Mouse (Mus musculus) embryo, embryonic 10 days (tissue): ENCODE measurements at regions not wholly inside any gene's neighbourhood (a gene's known extent, or its start where the extent isn't known, plus 50 kb on each side); places are given as distances from the start of the nearest gene placed in this dataset.
A peak's percentile ranks its signal among the peaks of the same experiment; 100 is the strongest.

Source experiments
- DNase-seq: peaks from one replicate; pipeline ENCODE4 v3.0.0-alpha.2; 2015; ENCODE audit warnings: low spot score

DNA sequence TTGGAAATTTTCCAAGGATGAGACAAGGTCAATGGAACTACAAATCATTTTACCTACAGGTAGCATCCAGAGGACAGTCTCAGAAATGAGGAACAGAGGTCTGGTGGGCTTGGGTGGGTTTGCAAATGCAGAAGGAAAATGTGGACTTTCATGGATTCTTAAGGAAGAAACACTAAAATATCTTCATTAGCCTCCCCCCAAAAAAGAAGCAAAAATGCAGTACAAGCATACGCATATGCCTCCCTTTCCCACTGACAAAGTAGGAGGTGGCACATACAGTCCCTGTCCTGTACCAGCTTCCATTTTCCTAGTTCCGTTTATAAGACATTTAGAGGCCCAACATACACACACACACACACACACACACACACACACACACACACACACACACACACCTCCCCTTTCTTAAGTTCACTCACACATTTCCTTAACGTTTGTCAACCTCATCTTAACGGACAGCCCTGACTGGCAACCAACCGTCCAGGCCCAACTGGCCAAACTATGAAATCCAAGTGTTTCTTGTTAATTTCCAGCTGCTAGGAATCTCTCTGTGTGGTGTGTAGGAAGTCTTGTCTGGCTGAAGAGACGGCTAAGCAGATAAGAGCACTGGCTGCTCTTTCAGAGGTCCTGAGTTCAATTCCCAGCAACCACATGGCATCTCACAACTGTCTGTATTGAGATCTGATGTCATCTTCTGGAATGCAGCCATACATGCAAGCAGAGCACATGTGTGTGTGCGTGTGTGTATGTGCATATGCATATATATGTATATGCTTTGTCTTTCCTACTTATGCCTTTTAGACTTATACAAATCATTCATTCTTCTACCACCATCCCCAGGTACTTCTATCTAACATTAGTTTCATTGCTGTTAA lies 206.6 kb upstream of the Hnrnpa3 start:
- DNase-seq: no peak

DNA sequence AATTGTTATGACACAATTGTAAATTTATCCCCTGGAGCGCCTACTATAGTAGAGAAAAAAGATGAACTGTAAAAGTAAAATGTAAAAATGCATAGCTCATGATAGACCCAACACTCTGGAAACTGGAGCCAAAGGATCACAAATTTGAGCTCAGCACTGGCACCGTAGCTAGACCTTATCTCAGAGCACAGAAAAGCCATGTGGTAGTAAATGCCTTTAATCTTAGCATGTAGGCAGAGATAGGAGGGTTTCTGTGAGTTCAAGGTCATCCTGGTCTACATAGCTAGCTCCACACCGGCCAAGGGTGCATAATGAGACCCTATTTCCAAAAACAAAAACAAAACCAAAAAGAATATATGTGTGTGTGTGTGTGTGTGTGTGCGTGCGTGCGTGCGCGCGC lies 203.6 kb upstream of the Hnrnpa3 start:
- no peak for DNase-seq

DNA sequence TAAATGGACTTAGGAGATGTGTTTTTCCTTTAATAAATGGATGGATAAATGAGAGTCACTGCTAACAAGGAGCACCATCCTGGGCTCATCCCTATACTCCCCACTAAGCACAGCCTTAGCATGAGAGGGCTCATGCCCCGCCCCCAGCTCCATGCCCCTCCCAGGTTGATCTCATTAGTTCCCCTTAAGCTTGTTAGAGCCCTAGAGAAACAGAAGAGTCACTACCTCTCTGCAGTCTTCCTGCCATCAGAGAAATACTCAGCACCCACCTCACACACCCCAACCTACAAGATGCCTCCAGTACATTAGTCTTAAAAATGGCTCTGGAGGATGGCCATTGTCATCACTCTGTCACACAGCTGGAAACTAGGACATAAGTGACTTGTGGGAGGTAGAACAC lies 202.8 kb upstream of the Hnrnpa3 start:
- DNase-seq: no peak

DNA sequence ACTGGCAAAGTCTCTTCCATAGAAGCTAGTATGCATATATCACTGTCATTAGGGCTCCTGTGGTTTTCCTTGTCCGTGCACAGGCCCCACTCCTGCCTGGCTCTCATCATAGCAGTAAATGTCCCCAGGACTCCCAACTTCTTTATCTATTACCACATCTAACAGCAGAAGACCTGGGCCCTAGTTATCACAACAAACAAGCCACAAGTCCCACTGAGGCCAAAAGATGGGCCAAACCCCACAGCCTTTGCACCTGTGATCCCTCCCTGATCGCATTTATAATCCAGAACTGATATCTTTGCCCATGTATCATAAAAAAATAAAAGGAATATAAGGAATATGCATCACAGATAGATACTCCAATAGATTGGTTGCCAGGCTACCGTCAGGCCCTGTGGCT lies 201.6 kb upstream of the Hnrnpa3 start:
- DNase-seq: no peak

DNA sequence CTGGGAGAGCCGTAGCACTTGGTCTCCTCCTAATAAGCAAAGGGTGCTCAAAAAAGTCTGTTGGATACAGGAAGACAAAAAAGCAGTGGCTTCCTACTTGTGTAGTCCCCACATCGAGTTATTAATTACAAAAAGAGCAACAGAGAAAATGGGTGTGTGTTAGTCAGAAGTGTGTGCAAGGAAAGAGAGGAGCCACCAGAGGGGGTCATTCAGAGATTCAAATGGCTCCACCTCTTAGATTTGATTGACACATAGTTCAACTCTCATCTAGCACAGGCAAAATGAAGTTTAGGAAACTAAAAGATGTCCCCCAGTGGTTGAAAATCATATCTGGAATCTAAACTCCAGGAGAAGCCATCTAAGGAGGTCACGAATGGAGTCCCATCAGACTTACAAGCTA lies 200.2 kb upstream of the Hnrnpa3 start:
- DNase-seq: no peak

DNA sequence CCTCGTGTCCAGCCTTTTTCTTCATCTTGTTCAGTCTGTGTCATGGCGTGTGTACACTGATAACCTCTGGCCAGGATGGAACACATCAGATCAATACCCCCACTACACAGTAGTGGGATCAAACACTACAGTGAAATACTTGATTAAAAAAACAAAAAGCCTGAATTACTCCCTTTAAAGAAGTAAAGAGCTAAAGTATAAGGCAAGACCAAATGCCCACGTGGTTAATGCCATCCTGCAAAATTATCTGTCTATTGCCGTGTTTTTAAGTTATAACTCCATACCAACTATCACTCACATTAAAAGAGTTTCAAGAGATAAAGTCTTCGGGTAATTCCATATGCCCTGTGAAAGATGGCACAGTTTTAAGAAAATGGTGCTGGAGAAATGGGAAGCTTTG lies 198.6 kb upstream of the Hnrnpa3 start:
- DNase-seq: no peak

DNA sequence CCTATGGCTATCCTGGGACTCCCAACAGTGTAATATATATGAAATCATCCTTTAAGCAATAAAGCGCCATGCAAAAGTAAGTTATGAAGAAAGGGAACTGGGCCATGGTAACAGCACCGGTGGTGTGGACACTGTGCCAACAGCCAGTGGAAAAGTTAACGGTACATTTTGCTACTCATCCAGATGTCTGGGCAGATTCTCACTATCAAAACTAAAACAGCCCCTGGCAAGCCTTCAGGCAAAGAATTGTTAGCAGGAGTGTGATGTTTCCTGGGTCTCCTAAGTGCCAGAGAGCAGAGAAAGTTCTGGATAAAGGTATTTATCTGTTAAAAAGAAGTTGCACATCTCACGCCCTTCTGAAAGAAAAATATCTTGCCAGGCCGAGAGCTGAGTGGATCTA lies 198.0 kb upstream of the Hnrnpa3 start:
- no peak for DNase-seq

DNA sequence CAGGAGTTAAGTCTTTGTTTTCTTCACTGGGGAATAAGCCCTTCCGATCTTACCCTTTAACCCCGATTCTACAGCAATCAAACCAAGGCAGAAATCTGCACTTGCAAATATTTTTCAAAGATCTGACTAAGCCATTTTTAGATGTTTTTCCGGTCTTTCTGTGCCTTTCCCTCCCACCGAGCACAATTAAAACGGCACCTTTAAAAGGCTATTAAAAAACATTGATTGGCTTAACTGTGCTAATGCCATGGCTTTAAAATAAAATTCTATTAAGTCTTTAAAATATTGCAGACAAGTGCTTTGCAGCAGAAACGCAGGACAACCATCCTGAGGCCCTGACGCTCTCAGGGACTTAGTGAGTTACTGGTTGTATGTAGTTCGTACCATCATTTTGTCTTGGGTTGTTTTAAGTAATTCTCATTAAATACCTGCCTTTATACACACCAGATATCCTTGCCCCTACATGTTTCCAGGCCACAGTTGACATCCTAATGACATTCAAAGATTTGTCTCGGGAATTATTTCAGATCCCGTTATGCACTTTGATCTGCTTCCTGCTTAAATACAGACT lies 197.6 kb upstream of the Hnrnpa3 start:
- DNase-seq: no peak

DNA sequence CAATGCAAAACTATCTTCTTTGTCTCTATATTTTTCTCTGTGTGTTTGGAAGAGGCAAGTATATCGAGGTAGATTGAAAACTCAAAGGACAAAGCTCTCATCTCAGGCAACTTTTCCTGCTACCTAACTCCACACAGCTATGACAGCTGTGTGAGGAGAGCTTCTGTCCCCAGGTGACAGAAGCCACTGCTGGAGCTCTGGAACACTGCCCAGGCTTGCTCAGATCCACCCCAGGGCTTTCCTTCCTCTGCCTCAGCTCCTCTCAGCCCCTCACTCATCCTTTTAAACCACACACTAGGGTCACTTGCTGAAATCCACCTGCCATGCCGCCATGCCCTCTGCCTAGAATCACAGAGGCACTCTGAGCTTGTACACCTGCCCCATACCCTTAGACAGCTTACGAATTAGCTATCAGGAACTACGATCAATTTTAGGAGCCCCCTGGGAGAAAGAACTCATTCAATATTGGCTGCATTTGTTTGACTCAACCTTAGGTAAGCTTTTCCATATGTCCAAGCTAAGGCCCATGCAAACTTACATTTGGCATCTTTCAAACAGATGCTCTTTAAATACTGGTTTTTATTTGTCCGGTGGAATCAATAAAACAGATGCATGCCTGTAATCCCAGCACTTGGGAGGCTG lies 196.9 kb upstream of the Hnrnpa3 start:
- DNase-seq: no peak

DNA sequence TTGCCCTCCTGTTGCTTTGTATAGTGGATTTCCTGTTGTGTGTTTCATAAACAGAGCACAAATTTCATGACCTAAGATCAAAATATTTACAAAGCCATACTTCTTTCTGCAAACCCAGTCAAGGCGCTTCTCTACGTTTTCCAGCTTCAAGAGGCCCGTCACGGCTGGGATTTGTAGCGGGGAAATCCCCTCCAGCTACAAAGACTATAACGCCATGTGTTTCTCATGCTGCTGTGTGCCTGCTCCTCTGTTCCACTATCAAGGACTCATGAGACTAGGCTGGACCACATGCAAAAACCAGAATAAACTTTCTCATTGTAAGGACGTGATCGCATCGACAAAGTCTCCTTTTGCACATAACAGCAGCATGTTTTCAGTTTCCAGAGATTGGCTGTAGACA lies 196.0 kb upstream of the Hnrnpa3 start:
- DNase-seq: no peak

DNA sequence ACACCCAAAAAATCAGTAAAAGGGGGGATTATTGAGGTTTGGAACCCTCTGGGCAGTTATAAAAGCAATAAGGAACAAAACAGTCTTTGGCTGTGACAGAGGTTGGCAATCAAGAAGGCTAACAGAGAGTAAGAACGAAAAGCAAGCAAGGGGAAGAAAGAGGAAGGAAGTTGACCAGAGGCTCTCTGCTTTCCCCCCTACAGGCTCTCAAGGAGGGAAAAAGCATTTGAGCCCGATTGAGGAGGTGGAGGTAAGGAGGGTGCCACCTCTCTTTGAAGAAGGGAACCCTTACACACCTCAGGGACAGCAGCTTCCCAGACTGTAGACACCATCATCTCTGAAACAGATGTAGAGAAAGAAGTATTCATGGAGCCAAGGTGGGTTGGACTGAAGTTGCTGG lies 194.6 kb upstream of the Hnrnpa3 start:
- DNase-seq: no peak

DNA sequence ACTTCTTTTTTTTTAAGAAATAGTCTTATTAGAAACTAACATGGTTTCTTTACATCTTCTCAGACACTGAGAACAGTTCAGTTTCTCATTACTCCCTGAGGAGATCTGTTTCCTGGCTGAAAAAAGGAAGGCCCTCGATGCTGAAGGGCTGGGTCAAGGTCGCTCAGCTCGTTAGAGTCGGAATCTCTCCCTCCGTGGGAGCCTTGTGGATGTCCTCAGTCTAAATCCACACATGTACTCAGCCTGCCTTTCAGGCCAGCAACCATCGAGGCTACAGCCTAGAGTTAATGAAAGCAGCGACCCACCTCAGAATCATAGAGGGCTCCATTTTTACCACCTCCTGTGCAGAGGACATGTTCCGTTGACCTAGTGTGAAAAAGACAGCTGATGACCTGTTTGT lies 190.2 kb upstream of the Hnrnpa3 start:
- no peak for DNase-seq

DNA sequence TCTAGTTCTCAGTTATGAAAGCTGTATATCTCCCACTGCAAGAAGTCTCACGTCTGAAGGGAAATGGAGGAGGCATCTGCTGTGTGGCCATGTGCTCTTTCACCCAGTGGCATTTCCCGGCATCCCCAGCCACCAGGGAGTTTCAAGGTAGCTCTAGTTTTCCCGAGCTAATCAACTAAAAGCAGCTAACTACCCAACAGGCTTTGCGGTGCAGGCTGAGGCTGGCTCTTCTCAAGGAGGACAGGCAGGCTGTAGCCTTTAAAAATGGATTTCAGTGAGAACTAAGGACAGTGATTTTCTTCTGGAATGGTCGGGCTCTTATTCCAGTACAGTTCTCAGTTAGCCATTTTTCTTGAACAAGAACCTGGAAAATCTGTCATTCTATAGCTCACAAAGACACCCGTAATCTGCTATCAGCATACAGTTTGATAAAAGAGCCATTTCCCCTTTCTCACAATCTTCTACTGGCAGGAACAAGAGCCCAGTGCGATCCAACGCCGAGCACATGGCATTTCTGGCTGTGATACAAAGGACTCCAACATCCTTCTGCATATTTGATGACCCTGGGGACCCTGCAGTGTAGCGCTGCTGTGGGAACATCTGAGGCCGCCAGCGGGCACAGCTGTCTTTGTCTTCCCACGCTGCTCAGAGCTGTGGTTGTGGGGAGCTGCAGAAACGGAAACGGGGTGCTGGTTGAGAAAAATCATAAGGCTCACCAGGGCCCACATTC lies 188.9 kb upstream of the Hnrnpa3 start:
- DNase-seq: peak; percentile 61

DNA sequence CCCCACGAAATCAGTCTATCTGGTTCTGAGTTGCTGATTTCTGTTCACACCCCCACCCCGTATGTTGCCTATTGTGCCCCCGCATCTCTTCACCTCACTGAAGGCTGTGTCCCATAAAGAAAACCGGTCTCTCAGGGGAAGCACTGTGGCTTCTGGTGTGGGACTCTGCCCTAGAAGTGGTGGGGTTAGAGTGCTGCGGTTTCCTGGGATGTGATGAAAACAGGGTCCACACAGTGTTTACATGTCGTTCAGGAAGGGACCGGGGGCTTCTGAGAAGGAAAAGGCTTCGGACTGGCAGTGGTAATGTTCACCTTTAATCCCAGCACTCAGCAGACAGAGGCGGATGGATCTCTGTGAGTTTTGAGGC lies 188.4 kb upstream of the Hnrnpa3 start:
- no peak for DNase-seq

DNA sequence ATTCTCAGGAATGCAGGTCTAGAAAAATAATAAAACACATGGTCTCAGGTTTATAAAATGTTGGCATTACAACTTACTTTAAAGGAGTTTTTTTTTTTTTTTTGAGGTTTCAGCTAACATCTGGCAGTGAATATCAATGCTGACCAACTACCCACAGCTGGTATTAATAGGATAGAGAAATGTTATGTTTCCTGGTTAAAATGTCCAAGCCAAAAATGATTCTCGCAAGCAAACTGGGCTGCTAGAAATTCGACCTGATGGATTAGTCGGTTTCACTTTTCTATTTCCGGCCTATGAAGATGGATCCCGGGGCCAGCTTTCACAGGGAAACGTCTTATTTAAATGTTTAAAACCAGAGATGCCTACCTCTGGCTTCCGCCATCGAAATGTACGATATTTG lies 186.6 kb upstream of the Hnrnpa3 start:
- DNase-seq: no peak

DNA sequence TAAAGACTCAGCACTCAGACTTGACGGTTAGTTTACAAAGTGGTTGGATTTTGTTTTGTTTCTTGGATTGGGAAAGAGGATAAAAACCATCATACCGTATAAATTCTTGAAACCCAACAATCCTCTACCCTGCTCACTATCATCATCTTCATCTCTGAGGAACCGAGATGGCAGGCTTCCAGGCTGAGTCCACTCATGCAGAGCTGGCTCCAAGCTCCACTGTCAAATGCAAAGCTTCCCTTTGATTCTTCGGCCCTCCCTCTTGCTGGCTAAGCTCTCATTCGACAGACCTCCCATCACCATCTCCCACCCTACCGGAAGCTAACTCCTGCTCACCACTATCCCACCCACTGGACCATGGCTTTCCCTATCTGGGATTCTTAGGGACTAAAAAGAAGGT lies 184.6 kb upstream of the Hnrnpa3 start:
- no peak for DNase-seq

DNA sequence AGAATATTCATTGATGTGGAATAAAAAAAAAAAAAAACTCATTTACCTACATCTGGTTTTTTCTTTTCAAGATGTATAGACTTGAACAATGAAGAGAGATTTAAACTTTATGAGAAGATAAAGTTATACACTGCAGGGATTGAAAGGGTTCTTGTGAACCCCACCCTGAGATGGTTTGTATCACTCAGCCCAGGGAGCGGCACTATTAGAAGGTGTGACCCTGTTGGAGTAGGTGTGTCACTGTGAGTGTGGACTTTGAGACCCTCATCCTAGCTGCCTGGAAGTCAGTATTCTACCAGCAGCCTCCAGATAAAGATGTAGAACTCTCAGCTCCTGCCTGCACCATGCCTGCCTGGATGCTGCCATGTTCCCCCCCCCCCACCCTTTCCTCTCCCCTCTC lies 182.7 kb upstream of the Hnrnpa3 start:
- no peak for DNase-seq

DNA sequence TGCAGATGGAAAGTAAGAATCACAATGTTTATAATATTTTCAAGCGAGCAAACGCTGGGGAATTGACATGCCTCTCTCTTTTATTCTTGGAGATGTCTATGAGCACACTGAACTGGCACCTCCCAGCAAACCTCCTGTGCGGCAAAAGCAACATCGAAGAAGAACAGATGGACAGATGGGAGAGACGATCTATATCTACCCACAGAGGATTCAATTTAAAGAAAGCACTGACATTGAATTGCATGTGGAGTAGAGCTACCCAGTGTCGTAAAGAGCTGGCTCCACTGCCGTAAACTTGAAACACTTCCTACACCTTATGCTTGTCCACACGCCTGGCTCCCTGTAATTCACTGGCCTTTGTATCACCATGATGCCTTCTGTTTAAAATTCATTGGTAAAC lies 182.0 kb upstream of the Hnrnpa3 start:
- DNase-seq: no peak

DNA sequence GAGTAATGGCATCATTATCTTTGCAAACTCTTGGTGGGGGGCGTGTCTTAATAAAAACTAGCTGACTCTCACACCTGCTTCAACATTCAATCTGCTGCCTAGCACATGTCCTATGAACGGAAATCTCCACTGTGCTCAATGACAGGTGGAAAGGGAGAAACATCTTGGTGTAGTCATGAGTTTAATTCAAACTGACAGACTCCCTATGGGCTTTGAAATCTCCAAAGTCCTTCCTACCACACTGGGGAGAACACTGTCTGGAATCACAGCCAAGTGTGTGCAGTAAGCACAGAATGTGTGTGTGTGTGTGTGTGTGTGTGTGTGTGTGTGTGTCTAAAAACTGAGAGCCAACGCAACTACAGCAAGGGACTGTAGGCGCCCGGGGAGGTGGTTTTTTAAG lies 179.5 kb upstream of the Hnrnpa3 start:
- DNase-seq: no peak

DNA sequence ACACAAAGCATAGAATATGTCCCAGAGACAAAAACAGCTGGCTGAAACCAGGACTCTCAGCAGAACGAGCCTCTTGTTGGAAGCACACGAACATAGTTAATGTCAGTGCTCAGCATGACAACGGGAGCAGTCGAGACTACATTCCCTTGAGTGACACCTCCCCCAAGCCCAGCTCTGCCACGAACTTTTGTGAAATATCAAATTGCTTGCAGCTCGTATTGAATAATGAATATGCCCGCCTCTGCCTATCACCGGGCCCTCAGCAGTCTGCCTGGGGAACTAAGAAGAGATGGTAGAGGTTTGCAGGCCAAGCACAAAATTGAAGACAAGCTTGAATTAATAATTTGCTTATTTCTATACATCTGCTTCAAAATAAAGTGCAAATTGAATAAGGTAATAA lies 177.2 kb upstream of the Hnrnpa3 start:
- DNase-seq: no peak

DNA sequence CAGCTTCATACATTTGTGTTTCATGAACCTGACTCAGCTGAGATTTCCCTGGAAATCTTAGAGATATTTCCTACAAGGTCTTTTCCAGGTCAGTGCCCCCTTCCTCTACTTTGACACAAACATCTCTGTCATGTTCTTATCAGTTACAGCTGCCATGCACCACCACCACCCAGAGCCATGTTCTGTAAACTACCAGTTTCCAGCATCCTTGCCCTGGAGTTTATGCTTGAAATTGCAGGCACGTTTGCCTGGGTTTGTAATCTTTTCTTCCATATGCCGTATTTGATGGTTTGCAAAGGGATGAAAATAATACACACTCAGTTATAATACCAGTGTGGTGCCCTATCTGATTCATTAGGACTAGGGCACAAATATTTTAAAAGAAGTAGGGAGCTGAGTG lies 176.6 kb upstream of the Hnrnpa3 start:
- DNase-seq: no peak

DNA sequence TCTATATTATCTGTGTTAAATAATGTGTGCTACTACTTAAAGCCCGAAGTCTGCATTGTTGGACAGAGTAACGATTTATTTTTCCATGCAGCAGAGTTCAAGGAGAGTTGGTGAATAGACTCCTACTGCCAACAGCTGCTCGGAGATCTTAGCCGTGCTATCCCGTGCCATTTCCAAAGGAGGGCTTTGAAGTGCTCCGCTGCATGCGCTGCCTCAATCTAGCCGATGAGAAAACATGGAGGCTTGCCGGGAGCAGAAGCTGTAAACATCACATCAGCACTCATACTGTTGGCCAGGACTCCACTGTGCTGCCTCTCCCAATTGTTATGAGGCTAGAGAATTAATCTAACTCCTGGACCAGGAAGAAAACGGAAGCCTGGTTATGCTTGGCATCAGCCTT lies 174.1 kb upstream of the Hnrnpa3 start:
- no peak for DNase-seq

DNA sequence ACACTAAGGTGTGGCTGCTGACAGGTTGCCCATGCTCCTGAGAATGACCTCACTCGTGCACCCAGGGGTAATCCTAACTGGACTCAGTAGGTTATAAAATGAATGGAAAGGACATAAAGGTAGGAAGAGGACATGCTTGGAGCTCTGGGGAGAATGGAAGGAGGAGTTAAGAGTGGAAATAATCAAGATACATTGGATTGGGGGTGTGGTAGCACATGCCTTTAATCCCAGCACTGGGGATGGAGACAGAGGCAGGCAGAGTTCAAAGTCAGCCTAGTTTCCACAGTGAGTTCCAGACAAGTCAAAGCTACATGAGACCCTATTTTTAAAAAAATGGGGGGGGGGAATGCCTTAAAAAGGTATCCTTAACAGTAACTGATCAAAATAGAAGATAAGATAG lies 167.9 kb upstream of the Hnrnpa3 start:
- no peak for DNase-seq
